Mouse (Mus musculus) limb, embryonic 14.5 days (tissue): ENCODE measurements around the gene Zfp668. TPM values are rescaled to one million over a fixed set of nuclear protein-coding genes. Genes with fewer than 3 reads are reported as not detected.

ENCODE experiments used
- ATAC-seq: fragments of 200-750 bp; cut with Nextera tagmentation; 2 replicates; pipeline ENCODE4 v1.8.0; 2017; ENCODE audit warnings: low read depth, moderate number of reproducible peaks, moderate TSS enrichment; ENCODE audit not compliant: low FRiP score
- DNase-seq: peaks from one replicate; pipeline ENCODE4 v3.0.0-alpha.2; 2015; ENCODE audit warnings: low spot score
- H3K27ac ChIP-seq: fragments of 300-500 bp; sonication (generic); replicated peaks from 2 replicates; pipeline ENCODE4 v1.5.1; 2014; ENCODE audit warnings: low read depth, mild to moderate bottlenecking, low read length, moderate library complexity, mixed read lengths
- H3K27me3 ChIP-seq: fragments of 300-500 bp; sonication (generic); 2 replicates; pipeline ENCODE4 v1.6.1; 2014; ENCODE audit warnings: low read length, mixed read lengths; ENCODE audit not compliant: control insufficient read depth, insufficient read depth
- H3K36me3 ChIP-seq: fragments of 300-500 bp; sonication (generic); 2 replicates; pipeline ENCODE4 v1.6.1; 2014; ENCODE audit warnings: mild to moderate bottlenecking, low read length, moderate library complexity, mixed read lengths; ENCODE audit not compliant: control insufficient read depth, insufficient read depth
- H3K4me1 ChIP-seq: fragments of 300-500 bp; sonication (generic); 2 replicates; pipeline ENCODE4 v1.6.1; 2014; ENCODE audit warnings: antibody characterized with exemption, low read length, mixed read lengths; ENCODE audit not compliant: control insufficient read depth, insufficient read depth
- H3K4me2 ChIP-seq: fragments of 300-500 bp; sonication (generic); replicated peaks from 2 replicates; pipeline ENCODE4 v1.6.1; 2014; ENCODE audit warnings: low read depth, mild to moderate bottlenecking, low read length, moderate library complexity; ENCODE audit not compliant: severe bottlenecking
- H3K4me3 ChIP-seq: fragments of 300-500 bp; sonication (generic); replicated peaks from 2 replicates; pipeline ENCODE4 v1.5.1; 2014; ENCODE audit warnings: low read length
- H3K9ac ChIP-seq: fragments of 300-500 bp; sonication (generic); 2 replicates; pipeline ENCODE4 v1.6.1; 2014; ENCODE audit warnings: mild to moderate bottlenecking, low read depth, low read length, moderate library complexity; ENCODE audit not compliant: severe bottlenecking
- H3K9me3 ChIP-seq: fragments of 300-500 bp; sonication (generic); 2 replicates; pipeline ENCODE4 v1.6.1; 2016; ENCODE audit warnings: low read length; ENCODE audit not compliant: control insufficient read depth
- POLR2A ChIP-seq: fragments of 200-500 bp; IDR thresholded peaks from 2 replicates; pipeline ENCODE4 v1.8.0; 2012; ENCODE audit warnings: inconsistent platforms, mild to moderate bottlenecking, moderate library complexity, borderline replicate concordance; ENCODE audit not compliant: insufficient read depth, insufficient read length; ENCODE audit errors: extremely low read depth
- WGBS: fragments of 180-500 bp; shearing (Covaris S2); extraction: QIAGEN DNeasy Blood & Tissue Kit; methylation state at CpG from one replicate; pipeline ENCODE4 v1.1.7; 2014; 5-methylcytosine and 5-hydroxymethylcytosine counted together
- polyA plus RNA-seq, 2 experiments: library from polyadenylated mRNA; depleted of rRNA in 1 of 2; stranded (reverse) in 1 of 2; unstranded in 1 of 2; fragments of >200 nt; fragmentation: Nextera tagmentation in 1 of 2; extraction: Ambion mirVana in 1 of 2; gene quantifications; 2 replicates each; pipeline versions ENCODE4 v1.2.1 to v1.2.3; 2012 to 2014

The Zfp668 gene
- 11.0 and 14.9 TPM in 2 replicates for polyA plus RNA-seq (2012; rRNA removed)
- 10.9 and 14.8 TPM in 2 replicates for polyA plus RNA-seq (2014; fragmentation: Nextera tagmentation; extraction: Ambion mirVana)

- WGBS, result under 1% methylated on average over 60 of the region's 60 CpGs
- peak; percentile 40; the same call in 1 of the 2 replicates for TF ChIP-seq POLR2A
- H3K36me3 ChIP-seq, result peaks cover 39% of the 10 kb centered on the region
These were observed at the start of gene Zfp668 for GRCm38 (mm10) chr7:127876467-127877348. Gene Zfp668, minus strand, starts transcription at chr7:127876828.

GRCm38 (mm10) chr7:127926066-127926465 is 49.4 kb upstream of the Zfp668 start:
- WGBS, result 89% methylated on average over 8 of the region's 8 CpGs
- Histone ChIP-seq H3K4me3 (no peak overlapping the region), H3K9ac (no peak overlapping the region), H3K27ac (no peak overlapping the region), H3K27me3 (peaks cover 12% of the 10 kb centered on the region), H3K36me3 (peaks cover 34% of the 10 kb centered on the region), H3K4me2 (no peak overlapping the region), H3K9me3 (no peaks in the 10 kb centered on the region), H3K4me1 (peaks cover 11% of the 10 kb centered on the region)
- ATAC-seq (no peak), DNase-seq (no peak)
- TF ChIP-seq POLR2A, result no peak

More at GRCm38 (mm10) chr7:127876467-127877348, at the start of gene Zfp668:
- Histone ChIP-seq H3K27ac (peak within 1 kb of the TSS; percentile 99), H3K4me3 (peak within 1 kb of the TSS; percentile 94), H3K27me3 (no peaks in the 10 kb centered on the region), H3K4me2 (peak within 1 kb of the TSS; percentile 74), H3K9ac (peak within 1 kb of the TSS; percentile 97), H3K9me3 (no peaks in the 10 kb centered on the region), H3K4me1 (peaks cover 14% of the 10 kb centered on the region)
- DNase-seq, result peak; percentile 97
- ATAC-seq, result peak; percentile 58

GRCm38 (mm10) chr7:127925252-127925651 is 48.6 kb upstream of the Zfp668 start:
- H3K36me3 ChIP-seq, result peaks cover 38% of the 10 kb centered on the region
- no peak overlapping the region for H3K27ac ChIP-seq
- no peak for ATAC-seq

GRCm38 (mm10) chr7:127923714-127924113 is 47.1 kb upstream of the Zfp668 start:
- no peak overlapping the region for H3K9ac ChIP-seq
- H3K4me2 ChIP-seq, result no peak overlapping the region
- TF ChIP-seq POLR2A, result no peak
- H3K4me3 ChIP-seq, result no peak overlapping the region
- no peak overlapping the region for H3K27ac ChIP-seq
- no peak for DNase-seq
- peaks cover 38% of the 10 kb centered on the region for H3K36me3 ChIP-seq
- no peaks in the 10 kb centered on the region for H3K9me3 ChIP-seq
- no peak for ATAC-seq
- H3K4me1 ChIP-seq, result 0 out of 2 replicates have a peak, but pooled peaks cover 2% of the 10 kb centered on the region
- H3K27me3 ChIP-seq, result peaks cover 2% of the 10 kb centered on the region; the same call in 1 of the 2 replicates
- WGBS, result 92% methylated on average over 5 of the region's 5 CpGs

More at GRCm38 (mm10) chr7:127925252-127925651, 48.6 kb upstream of the Zfp668 start:
- H3K9ac ChIP-seq, result no peak overlapping the region
- 69% methylated on average over 5 of the region's 5 CpGs for WGBS
- peaks cover 10% of the 10 kb centered on the region for H3K27me3 ChIP-seq
- H3K4me2 ChIP-seq, result no peak overlapping the region
- TF ChIP-seq POLR2A, result no peak
- peak; percentile 30 for DNase-seq
- H3K4me3 ChIP-seq, result no peak overlapping the region
- peaks cover 11% of the 10 kb centered on the region for H3K4me1 ChIP-seq
- no peaks in the 10 kb centered on the region for H3K9me3 ChIP-seq

- WGBS, result 76% methylated on average over 6 of the region's 6 CpGs
- Histone ChIP-seq H3K36me3 (peaks cover 45% of the 10 kb centered on the region), H3K27ac (no peak overlapping the region), H3K4me3 (no peak overlapping the region), H3K9ac (no peak overlapping the region), H3K9me3 (no peaks in the 10 kb centered on the region), H3K4me2 (no peak overlapping the region), H3K4me1 (no peaks in the 10 kb centered on the region), H3K27me3 (no peaks in the 10 kb centered on the region)
- DNase-seq (no peak), ATAC-seq (no peak)
- no peak for TF ChIP-seq POLR2A
These were observed 46.0 kb upstream of the Zfp668 start for GRCm38 (mm10) chr7:127922451-127923275.
